Comparison of ENCODE assay signal across 11 mouse cellular contexts in genomic region chr5:121194173-121194572, GRCm38 (mm10).
"Had no signal": no experiment of that assay in that cellular context is flagged by ENCODE, and none has a peak within 500 bp of the region (broad histone marks: within the 10 kb centered on the region; RNA-seq: fewer than 3 reads in every experiment).

No protein-coding gene starts in this region.

- H3K4me2 ChIP-seq: midbrain, embryonic 13.5 days had no signal

- DNase-seq: kidney, adult 8-10 months; kidney, postnatal 25 days; lung, adult 2 months; lung, postnatal 36 days; right cerebral cortex, adult 18-20 months; thymus, postnatal 4 days had no signal

- H3K9ac ChIP-seq: midbrain, embryonic 13.5 days had no signal

- H3K9me3 ChIP-seq: limb, embryonic 10.5 days; midbrain, embryonic 13.5 days had no signal

- H3K27ac ChIP-seq: hindbrain, postnatal 0 days; limb, embryonic 10.5 days; midbrain, embryonic 13.5 days; stomach, postnatal 0 days had no signal

- ATAC-seq: hindbrain, postnatal 0 days; lung, postnatal 0 days; midbrain, embryonic 13.5 days had no signal

- H3K4me3 ChIP-seq: limb, embryonic 10.5 days; midbrain, embryonic 13.5 days had no signal

- H3K36me3 ChIP-seq: midbrain, embryonic 13.5 days had no signal
